Mouse (Mus musculus) yolk sac, embryonic 10.5 days (tissue): ENCODE data around the gene Reep1.
"Not testable (repeated sequence)": the region's sequence is repeated elsewhere in the genome, so short reads cannot be mapped to it uniquely, and the experiment has no call there.

Experiments
- DNase-seq: peaks from one replicate; pipeline ENCODE4 v3.0.0-alpha.2; 2017; ENCODE audit warnings: low spot score

Gene Reep1

GRCm38 (mm10) chr6:71840597-71841290 is 133.4 kb downstream of the Reep1 start:
- DNase-seq, result no peak

GRCm38 (mm10) chr6:71846906-71847305 is 139.5 kb downstream of the Reep1 start:
- DNase-seq, result not testable (repeated sequence)
